Mouse (Mus musculus): Measurements from ENCODE around the gene Armc12.
"Not testable (repeated sequence)": the region's sequence is repeated elsewhere in the genome, so short reads cannot be mapped to it uniquely, and the experiment has no call there.

Armc12 gene

DNA sequence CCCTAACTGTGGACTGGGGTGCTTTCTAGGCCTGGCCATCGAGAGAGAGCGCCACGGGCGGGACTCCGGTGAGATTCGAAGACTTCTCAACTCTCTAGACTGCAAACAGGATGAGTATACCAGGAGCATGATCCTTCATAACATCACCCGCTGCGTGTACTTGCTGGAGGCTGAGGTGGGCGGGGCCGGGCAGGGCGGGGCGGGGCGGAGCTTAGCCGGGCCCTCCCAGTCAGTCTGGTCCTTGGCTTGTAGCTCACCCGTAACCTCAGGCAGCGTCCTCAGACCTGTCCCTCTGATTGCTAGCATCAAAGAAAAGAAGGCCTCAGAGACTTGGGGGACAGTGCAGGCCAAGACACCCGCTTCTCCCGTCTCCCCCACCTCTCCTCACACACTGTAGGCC, 1.3 kb downstream of the Armc12 start:
- no peak for DNase-seq (ENCODE audit: low spot score in 2 of 2)

DNA sequence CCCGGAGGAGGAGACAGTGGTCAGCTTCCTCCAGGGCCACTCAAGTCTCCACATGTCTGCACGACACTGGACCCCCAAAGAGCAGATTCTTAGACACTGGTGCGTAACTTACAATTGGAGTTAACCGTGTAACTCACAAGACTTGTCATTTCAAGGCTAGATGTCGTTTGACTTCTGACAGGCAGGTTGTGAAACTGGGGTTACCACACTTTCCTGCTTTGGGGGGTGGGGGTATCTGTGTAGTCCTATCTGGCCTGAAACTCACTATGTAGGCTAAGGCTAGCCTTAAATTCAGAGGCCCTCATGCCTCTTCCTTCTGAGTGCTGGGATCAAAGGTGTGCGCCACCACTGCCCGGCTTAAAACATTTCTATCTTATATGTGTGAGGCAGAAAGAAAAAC, 2.0 kb downstream of the Armc12 start:
- DNase-seq (ENCODE audit: low spot score in 2 of 2), result no peak

DNA sequence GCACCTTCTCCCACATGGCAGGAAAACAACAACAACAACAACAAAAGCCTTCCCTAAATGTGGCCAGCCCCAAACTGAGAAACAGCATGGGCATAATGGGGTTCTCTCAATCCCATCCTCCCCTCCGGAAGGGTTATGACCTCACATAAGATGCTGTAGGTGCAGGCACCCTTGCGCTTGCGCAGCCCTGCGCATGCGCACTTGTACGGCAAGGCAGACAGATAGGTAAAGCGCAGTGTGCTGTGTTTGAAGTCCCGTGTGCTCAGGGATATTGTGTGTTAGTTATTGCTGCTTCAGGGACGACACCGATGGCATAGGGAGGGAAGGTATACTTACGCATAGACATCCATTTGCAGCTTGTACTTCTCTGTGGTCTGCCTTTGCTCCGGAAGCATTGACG, 2.7 kb downstream of the Armc12 start:
- DNase-seq (ENCODE audit: low spot score in 2 of 2), result no peak

DNA sequence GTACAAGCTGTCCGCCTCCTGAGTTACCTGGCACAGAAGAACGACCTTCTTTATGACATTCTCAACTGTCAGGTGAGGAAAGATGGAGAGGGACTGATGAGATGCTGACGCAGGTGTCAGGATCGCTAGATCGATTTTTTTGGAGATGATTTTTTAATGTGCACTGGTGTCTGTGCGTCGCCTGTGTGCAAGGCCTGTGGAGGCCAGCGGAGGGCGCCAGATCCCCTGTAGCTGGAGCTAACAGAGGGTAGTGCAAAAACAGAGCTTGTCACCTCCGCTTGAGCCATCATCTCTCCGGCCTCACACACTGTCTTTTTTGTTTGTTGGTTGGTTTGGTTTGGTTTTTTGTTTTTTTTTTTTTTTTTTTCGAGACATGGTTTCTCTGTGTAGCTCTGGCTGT, 7.3 kb downstream of the Armc12 start:
- DNase-seq (ENCODE audit: low spot score in 2 of 2), result no peak

DNA sequence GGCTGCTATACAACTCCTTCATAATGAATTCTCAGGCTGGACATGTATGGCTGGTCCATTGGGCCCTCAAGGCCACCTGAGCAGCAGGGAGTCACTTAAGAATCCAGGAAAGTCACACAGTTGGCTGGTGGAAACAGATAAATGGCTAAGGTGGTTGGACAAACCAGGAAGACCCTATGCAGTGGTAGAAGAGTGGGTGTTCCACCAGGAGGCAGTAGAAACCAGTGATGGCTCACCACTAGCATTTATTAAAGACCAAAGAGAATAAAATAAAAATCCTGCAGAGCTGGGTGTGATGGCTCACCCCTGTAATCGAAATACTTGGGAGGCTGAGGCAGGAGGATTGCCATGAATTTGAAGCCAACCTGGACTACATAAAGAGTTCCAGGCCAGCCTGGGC, 16.3 kb downstream of the Armc12 start:
- DNase-seq (ENCODE audit: low spot score in 2 of 2), result no peak

DNA sequence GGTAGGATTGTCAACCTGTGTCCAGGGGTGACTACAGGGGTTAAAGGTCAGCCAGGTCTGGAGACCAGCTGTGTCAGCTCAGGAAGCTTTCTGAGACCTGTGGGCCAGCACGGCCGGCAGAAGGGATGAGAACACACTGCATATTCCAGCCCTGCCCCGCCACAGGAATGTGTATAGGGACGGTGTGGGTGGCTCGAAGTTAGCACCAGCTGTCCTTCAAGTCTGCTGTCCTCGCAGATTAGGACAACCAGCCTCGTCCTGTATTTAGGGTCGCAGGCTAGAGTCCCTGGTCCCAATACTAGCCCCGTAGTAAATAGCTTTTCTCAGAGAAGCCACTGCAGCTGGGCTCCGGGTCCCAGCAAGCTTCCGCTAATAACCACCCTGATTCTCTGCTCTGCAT, 17.9 kb downstream of the Armc12 start:
- DNase-seq (ENCODE audit: low spot score in 2 of 2), result no peak

DNA sequence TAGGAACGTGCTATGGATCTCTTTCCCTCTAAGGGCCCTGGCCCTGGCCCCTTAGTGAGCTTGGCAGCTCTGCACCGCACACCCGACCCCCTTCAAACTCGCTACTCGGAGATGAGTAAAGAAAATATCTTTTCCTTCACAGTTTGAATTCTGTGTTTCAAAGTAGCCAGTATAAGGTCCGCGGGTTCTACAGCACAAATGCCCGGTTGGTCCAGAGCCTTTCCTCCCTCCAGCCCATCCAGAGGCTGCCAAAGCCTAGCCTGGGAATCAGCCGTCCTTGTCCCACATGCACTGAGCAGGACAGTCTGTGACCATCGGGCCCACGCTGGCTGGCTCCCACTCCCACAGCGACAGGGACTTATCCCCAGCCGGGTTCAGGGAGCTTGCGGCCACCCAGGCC, 18.5 kb downstream of the Armc12 start, which contains the start of gene Clpsl2:
Gene Clpsl2 (plus strand): TSS at position 301 of the 400 bp plus-strand sequence.
- no peak for DNase-seq (ENCODE audit: low spot score in 2 of 2)

DNA sequence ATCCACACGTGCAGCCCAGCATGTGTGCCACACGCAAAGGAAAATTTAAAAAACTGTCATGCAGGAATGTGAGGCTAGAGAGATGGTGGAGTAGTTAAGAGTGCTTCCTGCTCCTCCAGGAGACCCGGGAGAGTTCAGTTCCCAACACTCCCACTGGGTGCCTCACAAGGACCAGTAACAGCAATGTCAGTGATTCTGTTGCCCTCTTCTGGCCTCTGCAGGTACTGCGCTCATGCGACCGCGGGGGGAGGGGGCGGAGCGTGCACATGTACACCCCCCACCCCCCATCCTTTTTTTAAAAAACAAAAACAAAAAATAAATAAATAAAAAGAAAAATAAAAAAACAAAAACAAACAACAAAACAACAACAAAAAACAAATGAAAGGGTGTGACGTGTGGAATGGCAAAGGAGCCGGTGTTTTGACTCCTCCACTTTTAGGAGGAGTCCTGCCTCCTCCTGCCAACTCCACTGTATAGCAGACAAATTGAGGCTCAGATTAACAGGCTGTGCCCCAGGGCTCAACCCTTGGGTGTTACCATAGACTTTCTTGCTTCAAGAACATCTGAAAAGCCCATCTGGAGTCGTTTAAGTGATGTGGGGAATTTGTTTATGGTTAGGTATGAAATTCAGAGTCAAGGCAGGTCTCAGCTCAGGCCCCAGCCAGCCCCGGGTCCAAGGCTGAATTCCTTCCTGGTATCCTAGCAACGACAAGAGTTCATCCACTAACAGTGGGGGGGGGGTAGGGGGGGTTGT, 22.6 kb downstream of the Armc12 start:
- peak in 1 of 2 experiments; percentile 79 for DNase-seq (ENCODE audit: low spot score in 2 of 2)

DNA sequence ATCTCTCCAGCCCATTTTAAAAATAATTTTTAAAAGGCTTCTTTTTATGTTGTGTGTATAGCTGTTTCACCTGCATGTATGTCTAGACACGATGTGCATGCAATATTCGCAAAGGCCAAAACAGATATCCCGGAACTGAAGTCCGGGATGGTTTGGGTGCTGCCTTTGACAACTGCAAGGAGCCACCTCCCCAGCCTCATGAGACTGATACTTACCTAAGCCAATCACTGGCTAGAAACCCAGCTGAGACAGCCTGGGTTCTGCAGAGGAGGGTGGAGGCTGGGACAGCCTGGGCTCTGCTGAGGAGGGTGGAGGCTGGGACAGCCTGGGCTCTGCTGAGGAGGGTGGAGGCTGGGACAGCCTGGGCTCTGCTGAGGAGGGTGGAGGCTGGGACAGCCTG, 23.4 kb downstream of the Armc12 start:
- not testable (repeated sequence) for DNase-seq (ENCODE audit: low spot score in 2 of 2)

DNA sequence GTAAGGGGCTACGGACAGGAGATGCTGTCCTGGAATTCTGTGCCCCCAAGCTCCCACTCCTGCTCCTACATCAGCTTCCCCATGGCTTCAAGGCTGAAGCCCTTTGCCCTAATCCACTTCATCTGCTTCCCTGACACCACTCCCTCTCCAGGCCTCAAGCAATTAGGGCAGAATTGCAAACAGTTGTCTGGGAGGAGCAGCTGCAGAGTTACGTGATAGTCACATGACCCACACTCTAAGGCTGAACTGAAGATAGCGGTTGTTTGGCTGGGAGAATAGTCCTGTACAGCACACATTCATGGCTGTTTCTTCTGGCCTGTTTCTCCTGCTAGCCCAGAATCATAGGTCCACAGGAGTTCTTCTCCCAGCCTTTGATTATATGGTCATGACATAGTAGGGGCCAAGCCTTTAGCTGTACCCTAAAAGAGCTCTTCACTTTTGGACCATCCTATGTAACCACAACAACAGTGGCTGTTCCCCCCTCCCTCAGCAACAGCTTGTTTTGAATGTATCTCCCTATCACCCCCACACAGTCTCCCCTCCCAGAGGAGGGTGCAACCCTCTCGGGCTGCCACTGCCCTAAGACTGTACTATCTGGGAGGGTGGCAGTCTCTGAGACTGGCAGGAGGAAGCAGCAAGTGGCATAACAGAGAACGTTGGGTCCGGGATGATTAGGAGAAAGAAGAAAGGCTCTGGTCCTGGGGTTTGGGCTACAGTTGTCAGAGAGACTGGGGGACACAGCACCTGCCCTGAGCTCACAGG, 26.2 kb downstream of the Armc12 start:
- no peak for DNase-seq (ENCODE audit: low spot score in 2 of 2)

DNA sequence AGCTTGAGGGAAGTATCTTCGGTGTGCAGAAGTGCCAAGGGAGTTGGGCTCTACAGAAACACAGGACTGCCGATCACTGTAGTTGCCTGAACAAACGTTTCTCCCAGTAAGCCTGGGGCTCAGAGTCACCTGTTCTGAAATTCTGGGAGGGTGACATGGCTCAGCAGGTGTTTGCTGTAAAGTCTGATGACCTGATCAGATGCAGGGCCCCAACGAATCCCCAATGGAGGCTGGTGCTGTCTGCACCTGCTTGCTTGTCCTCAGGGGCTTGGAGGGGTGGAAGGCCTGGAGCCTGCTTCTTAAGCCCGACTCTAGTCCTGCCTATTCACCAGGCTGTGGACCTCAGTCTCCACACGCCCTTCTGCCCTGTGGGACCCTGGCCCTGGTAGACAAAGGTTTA, 27.2 kb downstream of the Armc12 start:
- DNase-seq (ENCODE audit: low spot score in 2 of 2), result no peak

DNA sequence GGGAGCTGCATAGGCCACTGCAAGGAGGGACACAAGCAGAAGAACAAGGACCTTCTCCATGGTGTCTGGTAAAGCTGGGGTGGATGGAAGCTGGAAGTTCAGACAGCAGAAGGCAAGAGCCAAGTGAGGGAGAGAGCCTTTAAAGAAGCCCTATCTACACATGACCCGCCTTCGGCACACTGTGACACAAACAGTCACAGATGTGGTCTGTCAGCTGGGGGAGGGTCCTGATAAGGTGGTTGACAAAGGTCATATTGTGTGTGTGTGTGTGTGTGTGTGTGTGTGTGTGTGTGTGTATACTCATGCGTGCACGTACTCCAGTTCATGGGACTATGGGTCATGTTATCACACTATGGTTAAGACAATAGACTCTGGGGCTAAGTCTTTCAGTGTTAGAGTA, 30.0 kb downstream of the Armc12 start, which contains the start of gene Clps:
Gene Clps (minus strand): TSS at position 169 of the 400 bp plus-strand sequence.
- no peak for DNase-seq (ENCODE audit: low spot score in 2 of 2)

DNA sequence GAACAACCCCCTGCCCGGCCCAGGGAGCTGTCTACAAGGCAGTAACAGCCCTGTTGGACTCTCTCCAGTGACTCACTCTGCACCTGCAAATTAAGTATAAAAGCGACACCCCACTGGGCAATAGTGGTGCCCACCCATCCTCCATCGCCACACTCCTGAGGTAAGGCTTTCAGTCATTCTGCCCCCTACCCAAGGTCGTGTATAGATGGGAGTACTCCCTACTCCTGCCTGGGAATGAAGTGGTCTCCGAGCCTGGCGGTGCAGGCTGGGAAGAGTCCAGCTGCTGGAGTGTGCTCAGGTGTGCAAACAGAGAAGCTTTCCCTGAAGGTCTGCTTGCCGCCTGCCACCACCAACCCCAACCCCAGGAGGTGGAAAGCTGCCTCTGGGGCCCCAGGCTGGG, 31.0 kb downstream of the Armc12 start:
- DNase-seq (ENCODE audit: low spot score in 2 of 2), result no peak

DNA sequence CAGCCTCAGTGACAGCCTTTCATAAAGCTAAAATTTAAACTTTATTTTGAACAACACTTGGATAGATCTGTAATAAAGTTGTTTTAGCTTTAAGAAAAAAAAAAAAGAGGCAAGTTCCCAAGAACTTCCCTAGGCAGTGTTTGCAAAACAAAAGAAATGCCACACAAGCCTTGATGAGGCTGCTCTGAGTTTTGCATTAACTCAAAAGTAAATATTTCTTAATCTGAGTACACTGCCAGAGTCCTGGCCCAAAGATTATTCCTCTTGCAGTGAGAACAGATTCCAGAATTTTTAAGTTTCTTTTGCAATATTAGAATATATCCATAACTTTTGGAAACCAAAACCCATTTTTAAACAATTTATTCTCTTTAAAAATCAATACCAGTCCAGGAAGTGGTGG, 34.6 kb downstream of the Armc12 start:
- no peak for DNase-seq (ENCODE audit: low spot score in 2 of 2)

DNA sequence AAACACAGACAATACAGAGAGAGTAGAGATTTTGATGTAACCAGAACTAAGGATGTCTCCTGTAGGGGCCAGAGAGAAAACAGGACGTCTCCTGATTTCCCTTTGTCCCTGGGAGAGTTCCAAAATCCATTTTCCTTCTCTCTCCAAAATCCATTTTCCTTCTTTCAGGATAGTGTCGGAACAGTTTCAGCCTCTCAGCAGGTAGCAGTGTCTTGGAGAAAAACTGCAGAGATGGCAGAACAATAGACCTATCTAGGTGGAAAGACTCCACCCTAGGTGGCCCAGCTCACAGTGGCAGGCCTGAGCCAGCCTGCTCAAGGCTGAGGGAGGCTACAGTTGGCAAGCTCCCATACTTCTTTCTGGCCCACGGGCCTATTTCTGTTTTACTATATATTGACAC, 36.9 kb downstream of the Armc12 start:
- DNase-seq (ENCODE audit: low spot score in 2 of 2), result no peak

DNA sequence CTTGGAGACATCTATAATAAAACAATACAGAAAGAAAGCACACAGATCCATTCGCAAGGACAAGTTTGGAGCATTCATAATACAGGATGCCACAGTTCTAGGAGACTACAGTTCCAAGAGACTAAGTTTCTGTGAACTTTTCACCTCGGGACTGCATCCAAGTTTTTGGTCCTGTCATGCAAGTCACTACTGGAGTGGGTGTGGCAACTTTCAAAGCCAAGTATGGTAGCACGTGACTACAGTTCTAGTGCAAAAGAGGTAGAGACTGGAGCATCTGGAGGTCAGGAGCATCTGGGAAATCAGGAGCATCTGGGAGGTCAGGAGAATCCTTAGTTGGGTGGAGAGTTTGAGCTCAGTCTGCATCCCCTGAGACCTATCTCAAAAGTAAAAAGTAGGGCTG, 41.3 kb downstream of the Armc12 start:
- no peak for DNase-seq (ENCODE audit: low spot score in 2 of 2)

DNA sequence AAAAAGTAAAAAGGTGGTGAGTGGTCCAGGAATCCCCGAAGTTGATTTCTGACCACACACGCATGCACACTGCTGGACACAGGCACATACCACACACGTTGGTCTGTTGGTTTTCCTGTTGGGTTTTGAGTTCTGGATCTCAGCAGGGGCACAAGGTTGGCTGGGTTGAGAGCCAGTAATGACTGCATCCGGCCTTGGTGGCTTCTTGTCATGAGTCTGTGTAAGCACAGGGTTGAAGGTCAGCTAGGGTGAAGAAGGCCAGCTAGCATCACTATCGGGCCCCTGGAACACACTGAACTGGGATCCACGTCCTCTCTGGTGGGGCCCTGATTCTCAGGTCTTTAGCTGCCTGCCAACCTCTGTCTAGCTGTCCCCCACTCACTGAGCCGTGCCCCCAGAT, 41.9 kb downstream of the Armc12 start:
- no peak for DNase-seq (ENCODE audit: low spot score in 2 of 2)

DNA sequence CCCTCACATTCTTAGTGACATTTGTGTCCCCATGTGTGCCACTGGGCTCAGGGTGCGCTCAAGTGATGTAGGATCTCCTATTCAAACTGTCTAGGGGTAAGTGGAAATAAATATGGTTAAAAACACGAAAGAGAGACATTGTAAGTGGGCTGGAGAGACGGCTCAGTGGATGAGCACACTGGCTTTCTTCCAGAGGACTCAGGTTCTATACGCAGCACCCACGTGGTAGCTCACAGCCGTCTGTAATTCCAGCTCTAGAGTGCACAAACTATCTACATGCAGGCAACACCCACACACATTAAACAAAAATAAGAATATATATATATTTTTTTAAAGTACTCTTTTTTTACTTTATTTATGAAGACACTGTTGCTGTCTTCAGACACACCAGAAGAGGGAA, 42.3 kb downstream of the Armc12 start:
- DNase-seq (ENCODE audit: low spot score in 2 of 2), result no peak

DNA sequence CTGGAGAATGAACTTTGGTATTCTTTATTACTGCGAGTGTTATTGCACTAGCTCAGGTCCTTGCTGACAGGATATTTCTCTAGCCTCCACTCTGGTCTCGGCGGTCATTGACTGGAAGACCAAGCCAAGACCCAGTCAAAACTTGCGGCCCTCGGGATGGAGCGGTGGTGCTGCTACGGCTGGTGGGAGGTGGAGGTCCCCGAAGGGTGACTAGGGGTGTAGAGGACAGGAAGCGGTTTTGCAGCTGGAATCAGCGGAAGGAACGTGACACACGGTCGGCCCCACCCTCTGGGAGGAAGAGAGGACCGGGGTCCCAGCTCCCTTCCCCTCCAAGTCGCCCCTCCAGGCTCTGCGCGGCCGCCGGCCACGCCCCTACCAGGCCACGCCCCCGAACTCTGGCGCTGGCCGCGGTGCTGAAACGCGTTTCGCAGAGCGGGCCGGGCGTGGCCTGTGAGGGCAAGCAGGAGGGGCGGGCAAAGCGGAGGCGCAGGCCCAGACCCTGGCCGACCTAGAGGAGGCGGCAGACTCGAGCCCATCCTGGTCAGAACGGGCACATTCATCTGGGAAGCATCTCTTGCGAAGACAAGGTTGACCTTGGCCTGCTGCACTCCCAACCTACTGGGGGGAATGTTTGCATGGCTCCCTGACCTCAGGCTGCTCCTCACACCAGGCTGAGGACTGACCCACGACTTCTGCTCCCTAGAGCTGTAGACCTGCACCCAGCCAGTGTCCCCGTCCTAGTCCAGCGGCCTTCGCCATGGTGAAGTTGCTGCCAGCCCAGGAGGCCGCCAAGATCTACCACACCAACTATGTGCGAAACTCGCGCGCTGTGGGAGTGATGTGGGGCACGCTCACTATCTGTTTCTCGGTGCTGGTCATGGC, 44.9 kb downstream of the Armc12 start, which contains the start of gene Lhfpl5:
Gene Lhfpl5 (plus strand): TSS at position 398 of the 882 bp plus-strand sequence.
- no peak for DNase-seq (ENCODE audit: low spot score in 2 of 2)

DNA sequence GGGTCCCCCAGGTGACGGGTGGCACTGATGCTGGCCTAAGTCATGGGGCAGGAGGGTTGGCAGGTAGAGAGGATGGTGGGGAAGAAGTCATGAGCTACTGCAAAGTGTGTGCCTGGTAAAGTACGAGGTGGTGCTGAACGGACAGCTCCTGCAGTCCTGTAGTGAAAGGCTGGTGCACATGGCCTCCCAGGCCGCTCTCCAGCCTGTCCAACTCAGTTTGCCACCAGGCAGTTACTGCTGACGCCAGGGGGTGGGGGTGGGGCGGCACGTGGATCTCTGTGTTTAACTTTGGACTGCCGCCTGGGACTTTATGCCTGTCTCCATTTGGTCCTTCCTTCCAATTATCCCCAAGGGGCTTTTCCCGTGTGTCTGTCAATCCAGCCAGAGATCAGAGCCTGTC, 49.8 kb downstream of the Armc12 start:
- no peak for DNase-seq (ENCODE audit: low spot score in 2 of 2)

DNA sequence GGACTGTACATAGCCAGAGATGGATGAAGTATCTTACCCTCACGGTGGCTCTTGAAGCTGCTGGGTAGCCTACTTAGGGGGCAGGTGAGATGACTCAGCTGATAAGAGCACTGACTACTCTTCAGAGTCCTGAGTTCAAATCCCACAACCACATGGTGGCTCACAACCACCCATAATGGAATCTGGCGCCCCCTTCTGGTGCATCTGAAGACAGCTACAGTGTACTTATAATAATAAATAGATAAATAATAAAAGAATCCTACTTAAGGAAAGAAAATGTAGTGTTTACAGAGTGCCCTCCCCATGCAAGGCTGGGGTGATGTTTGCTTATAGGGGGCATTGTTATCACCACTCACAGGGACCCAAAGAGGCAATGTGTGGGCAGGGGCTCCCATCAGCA, 50.5 kb downstream of the Armc12 start:
- no peak for DNase-seq (ENCODE audit: low spot score in 2 of 2)

DNA sequence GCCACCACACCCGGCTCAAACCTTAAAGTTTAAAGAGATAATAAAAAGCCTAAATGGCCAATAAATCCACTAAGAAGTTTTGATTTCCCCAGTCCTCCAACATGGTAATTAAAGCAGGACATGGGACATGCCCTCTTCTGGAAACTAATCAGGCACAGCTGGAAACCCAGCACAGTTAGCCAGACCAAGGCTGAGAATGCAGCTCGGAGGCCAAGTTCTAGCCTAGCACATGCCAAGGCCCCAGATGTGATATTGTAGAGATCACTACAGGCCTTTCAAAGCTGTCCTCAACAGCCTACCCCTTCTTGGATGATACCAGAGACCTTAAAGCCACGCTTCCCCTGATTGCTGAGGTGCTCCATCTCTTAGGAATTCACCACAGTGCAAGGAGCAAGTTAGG, 55.9 kb downstream of the Armc12 start:
- DNase-seq (ENCODE audit: low spot score in 2 of 2), result no peak

Measured in left cerebral cortex, adult 9 months (tissue).